Mouse (Mus musculus) ES-E14 (cell line): ENCODE results near the gene Ugt1a10.

Experiments
- CHD2 ChIP-seq: IDR thresholded peaks from 2 replicates; pipeline ENCODE4 v1.6.1; 2014; ENCODE audit warnings: mild to moderate bottlenecking, low read depth, low read length, inconsistent platforms
- HCFC1 ChIP-seq: IDR thresholded peaks from 2 replicates; pipeline ENCODE4 v1.6.1; 2012; ENCODE audit warnings: low read length, inconsistent platforms, borderline replicate concordance; ENCODE audit not compliant: insufficient read depth
- ZC3H11A ChIP-seq: IDR thresholded peaks from 2 replicates; pipeline ENCODE4 v1.6.1; 2012; ENCODE audit warnings: low read depth, mild to moderate bottlenecking, inconsistent platforms, low read length, borderline replicate concordance
- ZNF384 ChIP-seq: IDR thresholded peaks from 2 replicates; pipeline ENCODE4 v1.6.1; 2012; ENCODE audit warnings: low read depth, low read length, inconsistent platforms

DNA sequence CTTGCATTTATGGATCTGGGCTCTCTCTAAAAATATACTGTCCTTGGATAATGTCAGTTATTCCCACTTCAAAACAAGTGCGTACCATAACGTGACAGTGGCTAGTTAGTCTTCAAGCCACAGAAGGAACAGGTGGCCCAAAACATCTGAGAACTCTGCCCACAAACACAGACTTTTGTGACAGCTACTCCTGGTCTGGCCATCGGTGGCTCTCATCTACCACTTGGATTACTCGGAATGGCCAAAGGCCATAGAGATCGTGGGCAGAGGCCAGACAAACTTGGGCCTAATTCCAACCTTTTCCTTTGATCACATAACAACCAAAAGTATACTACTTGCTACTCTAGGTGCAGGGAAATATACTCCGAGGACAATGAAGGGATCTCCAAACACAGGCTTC lies 212.9 kb downstream of the Ugt1a10 start:
- TF ChIP-seq CHD2 (no peak), ZC3H11A (no peak), HCFC1 (no peak), ZNF384 (no peak)
